Mouse (Mus musculus): Measurements from ENCODE around the gene Fank1.

The Fank1 gene

DNA sequence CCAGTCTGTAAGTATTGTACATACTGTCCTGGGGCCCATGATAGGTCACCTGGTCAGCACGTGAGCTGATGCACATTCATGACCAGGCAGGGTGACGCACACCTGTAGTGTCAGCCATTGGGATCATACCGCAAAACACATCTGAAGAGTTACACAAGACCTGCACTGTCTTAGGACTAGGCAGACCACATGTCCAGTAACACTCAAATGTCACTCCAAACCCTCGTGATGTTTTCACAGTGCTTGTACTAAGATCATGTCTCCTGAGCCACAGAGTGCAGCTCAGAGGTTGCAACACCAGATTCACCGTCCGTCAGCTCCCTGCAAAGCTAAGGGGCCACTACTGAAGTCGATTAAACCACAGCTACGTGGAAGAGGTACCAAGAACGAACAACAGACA, 114.6 kb downstream of the Fank1 start:
- DNase-seq (ENCODE audit: low spot score in 2 of 2), result no peak

DNA sequence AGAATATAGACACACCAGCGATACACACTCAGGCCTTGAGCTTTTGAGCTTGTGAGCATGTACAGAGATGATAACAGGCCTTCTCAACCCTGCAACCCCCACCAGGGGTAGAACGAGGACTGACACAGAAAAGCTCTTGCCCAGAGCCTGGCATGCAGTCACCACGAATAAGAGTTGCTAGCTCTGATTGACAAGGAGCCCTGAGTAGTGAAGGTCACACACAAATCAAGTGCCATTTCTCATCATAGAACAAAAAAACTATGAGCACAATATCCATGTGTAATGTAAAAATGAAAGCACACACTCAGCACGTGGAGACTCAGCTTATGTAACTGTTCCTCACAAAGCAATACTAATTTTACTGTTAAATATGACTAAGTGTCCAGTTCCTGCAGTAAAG, 115.1 kb downstream of the Fank1 start:
- DNase-seq (ENCODE audit: low spot score in 2 of 2), result no peak

- no peak for DNase-seq (ENCODE audit: low spot score in 2 of 2)
Measured at GRCm38 (mm10) chr7:133899391-133899790, 122.7 kb downstream of the Fank1 start.

- no peak for DNase-seq (ENCODE audit: low spot score in 2 of 2)
Measured at GRCm38 (mm10) chr7:133908966-133909365, 132.3 kb downstream of the Fank1 start.

DNA sequence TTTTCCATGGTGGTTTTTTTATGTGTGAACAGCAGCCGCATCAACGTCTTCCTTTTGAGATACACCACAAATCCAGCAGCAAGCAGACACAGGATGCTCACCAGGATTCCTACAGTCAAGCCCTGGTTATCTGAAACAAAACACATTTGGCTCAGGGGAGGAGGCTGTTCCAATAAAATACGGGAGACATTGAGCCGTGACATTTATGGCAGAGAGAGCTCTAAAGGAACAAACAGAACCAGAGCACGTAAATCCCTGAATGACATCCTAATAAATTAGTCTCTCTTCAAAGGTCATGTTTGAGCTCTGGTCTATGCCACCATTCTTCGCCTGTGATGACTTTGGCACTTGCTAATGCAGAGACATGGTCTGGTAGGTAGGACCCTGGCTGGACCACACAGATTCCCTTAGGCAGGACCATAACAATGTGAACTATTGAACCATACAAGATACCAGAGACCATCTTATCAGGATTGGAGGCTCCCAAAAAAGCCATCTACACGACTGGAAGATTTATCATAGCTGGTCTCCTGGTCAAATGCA, 133.2 kb downstream of the Fank1 start:
- DNase-seq (ENCODE audit: low spot score in 2 of 2), result no peak

DNA sequence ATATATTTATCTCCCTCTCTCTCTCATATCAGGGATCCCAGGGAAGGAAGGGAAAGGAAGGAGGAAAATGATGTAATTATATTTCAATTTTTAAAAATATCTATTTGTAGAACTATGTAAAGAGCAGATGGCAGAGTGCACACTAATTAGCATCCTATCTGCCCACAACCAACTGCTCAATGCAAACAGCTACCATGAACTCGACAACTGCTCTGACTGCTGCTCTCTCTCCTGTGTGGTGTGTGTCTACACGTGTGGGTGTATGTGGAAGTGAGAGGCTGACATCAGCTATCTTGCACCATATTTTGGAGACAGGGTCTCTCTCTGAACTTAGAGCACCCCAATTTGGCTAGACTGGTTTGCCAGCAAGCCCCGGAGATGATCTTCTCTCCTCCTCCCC, 135.2 kb downstream of the Fank1 start:
- no peak for DNase-seq (ENCODE audit: low spot score in 2 of 2)

DNA sequence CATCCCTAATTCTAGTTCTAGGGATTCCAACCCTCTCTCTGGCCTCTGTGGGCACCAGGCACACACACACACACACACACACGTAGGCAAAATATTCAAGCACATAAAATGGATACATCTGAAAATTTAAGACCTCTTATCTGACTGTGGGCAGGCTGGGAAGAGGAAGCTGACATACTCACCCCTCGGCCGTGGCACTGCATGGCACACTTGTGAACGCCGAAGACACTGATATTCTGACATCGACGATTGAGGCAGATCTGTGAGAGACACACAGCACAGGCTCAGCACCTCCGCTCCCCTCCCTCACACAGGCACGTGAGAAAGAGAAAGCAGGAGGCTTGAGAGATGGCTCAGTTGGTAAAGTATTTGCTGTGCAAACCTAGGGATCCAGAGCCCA, 139.6 kb downstream of the Fank1 start:
- DNase-seq (ENCODE audit: low spot score in 2 of 2), result no peak

DNA sequence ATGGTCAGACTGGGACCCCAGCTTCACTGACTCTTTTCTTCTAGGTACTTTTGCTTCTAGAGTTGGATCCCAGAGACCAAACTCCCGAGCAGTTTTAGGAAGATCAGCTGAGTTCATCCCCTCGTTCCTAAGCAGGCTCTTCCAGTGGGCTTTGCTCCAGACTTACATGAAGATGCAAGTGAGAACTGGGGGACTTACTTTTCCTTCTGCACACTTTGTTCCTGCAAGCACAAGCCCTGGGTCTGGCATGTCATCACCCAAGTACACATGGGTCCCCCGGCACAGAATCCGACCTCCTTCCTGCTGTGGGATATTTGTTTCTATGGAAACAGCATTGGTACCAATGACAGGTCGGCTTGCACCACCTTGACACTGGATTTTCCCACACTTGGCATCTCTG, 142.6 kb downstream of the Fank1 start:
- DNase-seq (ENCODE audit: low spot score in 2 of 2), result no peak

DNA sequence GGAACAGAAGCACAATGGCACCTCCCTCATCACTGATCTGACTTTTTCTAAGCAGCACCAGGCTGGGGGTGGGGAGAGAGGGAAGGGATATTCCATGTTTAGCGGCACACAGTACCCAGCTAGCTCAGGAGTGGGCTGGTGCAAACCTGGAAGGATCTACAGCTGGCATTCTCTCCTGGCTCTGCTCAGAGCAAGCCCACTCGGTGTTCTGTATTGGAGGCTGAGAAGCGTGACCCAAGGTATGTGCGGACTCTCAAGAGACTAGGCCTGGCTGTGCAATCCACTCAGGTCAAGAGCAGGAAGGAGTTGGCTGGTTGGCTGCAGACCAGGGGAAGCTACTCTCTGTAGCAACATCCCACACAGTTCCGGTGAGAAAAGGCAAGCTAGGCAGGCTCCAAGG, 143.3 kb downstream of the Fank1 start:
- no peak for DNase-seq (ENCODE audit: low spot score in 2 of 2)

DNA sequence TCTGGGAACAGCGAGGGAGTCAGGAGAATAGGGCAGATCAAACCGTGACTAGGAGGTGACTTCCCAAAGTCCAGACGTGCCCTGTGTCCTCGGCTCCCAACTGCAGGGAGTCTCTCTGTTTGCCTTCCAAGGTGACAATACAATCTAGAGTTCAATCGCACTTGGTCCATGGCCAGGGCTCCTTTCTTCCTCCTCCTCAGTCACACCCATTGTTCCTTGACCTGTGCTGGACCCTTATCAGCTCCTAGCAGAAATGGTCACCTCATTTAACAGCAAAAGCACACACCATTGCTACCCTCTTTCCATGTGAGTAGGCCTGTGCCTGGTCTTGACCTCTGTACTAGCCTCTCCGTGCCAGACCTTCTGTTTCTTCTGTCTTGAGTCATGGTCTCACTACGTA, 144.1 kb downstream of the Fank1 start:
- no peak for DNase-seq (ENCODE audit: low spot score in 2 of 2)

- no peak for DNase-seq (ENCODE audit: low spot score in 2 of 2)
Measured at GRCm38 (mm10) chr7:133921291-133921690, 144.6 kb downstream of the Fank1 start.

DNA sequence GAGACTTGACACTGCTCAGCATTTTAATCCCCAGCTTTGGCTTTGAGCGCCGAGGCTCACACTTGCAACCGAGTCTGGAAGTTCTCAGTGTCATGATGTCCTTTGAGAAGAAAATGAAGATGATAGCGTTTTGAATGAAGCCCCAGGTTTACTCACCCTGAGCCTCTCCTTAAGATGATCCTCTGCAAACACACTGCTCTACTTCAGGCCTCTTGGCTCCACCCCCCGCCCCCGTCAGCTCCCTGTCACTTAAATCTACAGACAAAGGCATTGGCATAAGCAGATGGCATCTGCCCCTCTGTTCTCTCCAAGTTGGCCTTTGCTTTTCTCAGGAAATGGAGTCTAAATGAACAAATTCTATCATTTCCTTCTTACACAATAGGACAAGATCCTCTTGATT, 147.3 kb downstream of the Fank1 start:
- DNase-seq (ENCODE audit: low spot score in 2 of 2), result no peak

- no peak for DNase-seq (ENCODE audit: low spot score in 2 of 2)
Measured at GRCm38 (mm10) chr7:133925771-133926170, 149.1 kb downstream of the Fank1 start.

- DNase-seq (ENCODE audit: low spot score in 2 of 2), result no peak
Measured at GRCm38 (mm10) chr7:133928981-133929380, 152.3 kb downstream of the Fank1 start.
